Mouse (Mus musculus) heart, postnatal 4 days (tissue): ENCODE results near the gene Prmt9. TPM values are rescaled to one million over a fixed set of nuclear protein-coding genes. Genes with fewer than 3 reads are reported as not detected.

Experiments
- total RNA-seq, 2 experiments: library from RNA; stranded (reverse); gene quantifications; 2 replicates each; pipeline ENCODE4 v1.2.3; 2021

Prmt9 gene
- total RNA-seq, 2 experiments from 2014 or later = 14.1 to 15.5 TPM

Other genes with a start within 250 kb of the Prmt9 start
- gene Arhgap10, start 31.4 kb upstream of the Prmt9 start, total RNA-seq = 10 to 100 TPM; 50.3 to 51.3 TPM
- 10 to 100 TPM; 15.5 to 18.3 TPM for gene Tmem184c, start 61.3 kb downstream of the Prmt9 start, total RNA-seq
- 10 to 100 TPM; 66.4 to 77.3 TPM for gene Ednra, start 175.1 kb downstream of the Prmt9 start, total RNA-seq